Mouse (Mus musculus) liver, embryonic 14.5 days (tissue): Measurements from ENCODE around the gene Oxsm. TPM values are rescaled to one million over a fixed set of nuclear protein-coding genes. Genes with fewer than 3 reads are reported as not detected.
A peak's percentile ranks its signal among the peaks of the same experiment; 100 is the strongest.

Experiments used
- ATAC-seq: fragments of 200-750 bp; cut with Nextera tagmentation; 2 replicates; pipeline ENCODE4 v1.8.0; 2017; ENCODE audit warnings: moderate number of reproducible peaks, mild to moderate bottlenecking, moderate library complexity; ENCODE audit not compliant: insufficient read depth
- DNase-seq, 3 experiments: peaks; one replicate each; pipeline ENCODE4 v3.0.0-alpha.2; 2012 to 2013; ENCODE audit warnings: low read depth in 3 of 3, low spot score in 3 of 3
- H3K27ac ChIP-seq: fragments of 300-500 bp; sonication (generic); 2 replicates; pipeline ENCODE4 v1.5.1; 2014; ENCODE audit warnings: moderate library complexity, mild to moderate bottlenecking, control low read depth, inconsistent platforms
- H3K27me3 ChIP-seq: fragments of 300-500 bp; sonication (generic); 2 replicates; pipeline ENCODE4 v1.6.1; 2014; ENCODE audit warnings: mild to moderate bottlenecking, low read length, moderate library complexity; ENCODE audit not compliant: control insufficient read depth, insufficient read depth
- H3K36me3 ChIP-seq: fragments of 300-500 bp; sonication (generic); replicated peaks from 2 replicates; pipeline ENCODE4 v1.6.1; 2014; ENCODE audit warnings: low read depth; ENCODE audit not compliant: control insufficient read depth, insufficient read depth
- H3K4me1 ChIP-seq, 2 experiments: fragments of 200-500 bp in 1 of 2; fragments of 300-500 bp in 1 of 2; sonication (generic) in 1 of 2; replicated peaks; 2 replicates each; pipeline ENCODE4 v1.6.1; 2012 to 2014; ENCODE audit warnings: antibody characterized with exemption in 1 of 2, inconsistent platforms in 1 of 2, low read length in 1 of 2; ENCODE audit not compliant: control insufficient read depth in 2 of 2, insufficient read depth in 2 of 2
- H3K4me2 ChIP-seq: fragments of 300-500 bp; sonication (generic); 2 replicates; pipeline ENCODE4 v1.6.1; 2014; ENCODE audit warnings: low read depth, mild to moderate bottlenecking, control low read depth, moderate library complexity
- H3K4me3 ChIP-seq, 2 experiments: fragments of 200-500 bp in 1 of 2; fragments of 300-500 bp in 1 of 2; sonication (generic) in 1 of 2; 2 replicates each; pipeline ENCODE4 v1.5.1; 2012 to 2014; ENCODE audit warnings: low read depth in 2 of 2, low read length in 2 of 2, mild to moderate bottlenecking in 2 of 2, control low read depth in 1 of 2, inconsistent platforms in 1 of 2, moderate library complexity in 1 of 2; ENCODE audit not compliant: insufficient read depth in 1 of 2
- H3K9ac ChIP-seq: fragments of 300-500 bp; sonication (generic); replicated peaks from 2 replicates; pipeline ENCODE4 v1.6.1; 2014; ENCODE audit warnings: mild to moderate bottlenecking, control low read depth, moderate library complexity
- H3K9me3 ChIP-seq: fragments of 300-500 bp; sonication (generic); 2 replicates; pipeline ENCODE4 v1.6.1; 2016; ENCODE audit warnings: low read length, mixed read lengths; ENCODE audit not compliant: control insufficient read depth
- CTCF ChIP-seq: IDR thresholded peaks from 2 replicates; pipeline ENCODE4 v1.5.1; 2016; ENCODE audit warnings: antibody characterized with exemption, low read depth, control low read depth
- EP300 ChIP-seq: IDR thresholded peaks from 2 replicates; pipeline ENCODE4 v1.6.1; 2016; ENCODE audit warnings: antibody characterized with exemption, low read depth
- WGBS: fragments of 180-500 bp; shearing (Covaris S2); extraction: QIAGEN DNeasy Blood & Tissue Kit; methylation state at CpG from one replicate; pipeline ENCODE4 v1.1.7; 2014; ENCODE audit not compliant: insufficient replicate concordance; 5-methylcytosine and 5-hydroxymethylcytosine counted together
- polyA plus RNA-seq, 2 experiments: library from polyadenylated mRNA; depleted of rRNA in 1 of 2; stranded (reverse) in 1 of 2; unstranded in 1 of 2; fragments of >200 nt; fragmentation: Nextera tagmentation in 1 of 2; extraction: Ambion mirVana in 1 of 2; gene quantifications; 2 replicates each; pipeline versions ENCODE4 v1.2.1 to v1.2.3; 2012 to 2014

Gene Oxsm
- polyA plus RNA-seq, 2 experiments = 1.7 to 3.4 TPM

- H3K9ac ChIP-seq = no peak overlapping the region
- WGBS = 48% methylated on average over 1 of the region's 1 CpGs
- no peaks in the 10 kb centered on the region for H3K36me3 ChIP-seq
- no peaks in the 10 kb centered on the region for H3K9me3 ChIP-seq
- no peak overlapping the region for H3K4me2 ChIP-seq
- DNase-seq (no peak), ATAC-seq (peak; percentile 33; the same call in 1 of the 2 replicates)
- H3K27ac ChIP-seq = no peak overlapping the region
- H3K27me3 ChIP-seq = no peaks in the 10 kb centered on the region
- H3K4me1 ChIP-seq = 0 out of 4 replicates have a peak, but pooled peaks cover 0 to 1% of the 10 kb centered on the region in 2 experiments
- H3K4me3 ChIP-seq = no peak overlapping the region
- TF ChIP-seq CTCF (no peak), EP300 (no peak)
Measured at GRCm38 (mm10) chr14:16189142-16189541, 60.5 kb downstream of the Oxsm start.

Other genes with a start within 250 kb of the Oxsm start
- 4.2 and 6.9 TPM in 2 replicates for gene Ngly1, start 528 bp downstream of the Oxsm start, polyA plus RNA-seq (2012; rRNA removed)
- 21.7 and 23.5 TPM in 2 replicates for gene Ngly1, start 528 bp downstream of the Oxsm start, polyA plus RNA-seq (2014; fragmentation: Nextera tagmentation; extraction: Ambion mirVana)
- gene Top2b, start 115.4 kb upstream of the Oxsm start, polyA plus RNA-seq (2012; rRNA removed) = 8.9 and 16.5 TPM in 2 replicates
- gene Top2b, start 115.4 kb upstream of the Oxsm start, polyA plus RNA-seq (2014; fragmentation: Nextera tagmentation; extraction: Ambion mirVana) = 21.0 and 21.1 TPM in 2 replicates